Mouse (Mus musculus) lung, postnatal 4 days (tissue): Measurements from ENCODE around the gene Tbl2.

Experiments used
- DNase-seq, 2 experiments: peaks; one replicate each; pipeline ENCODE4 v3.0.0; 2021

Gene Tbl2

DNA sequence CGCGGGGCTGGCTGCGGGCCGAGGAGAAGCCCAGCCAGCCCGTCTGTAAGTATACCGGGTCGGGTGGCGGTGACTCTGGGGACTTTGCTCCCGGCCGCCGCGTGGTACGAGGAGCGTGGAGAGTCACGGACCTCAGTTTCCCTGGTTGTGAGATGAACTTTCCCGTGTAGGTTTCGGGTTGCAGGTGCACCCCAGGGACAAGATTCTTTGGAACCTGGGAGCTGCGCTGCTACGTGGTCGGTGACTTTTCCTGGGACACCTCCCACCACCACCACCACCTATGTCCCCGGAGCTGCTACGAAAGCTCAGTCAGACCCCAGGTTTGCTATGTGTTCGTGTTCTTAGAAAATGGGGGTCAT, 342 bp downstream of the Tbl2 start:
- DNase-seq = no peak

DNA sequence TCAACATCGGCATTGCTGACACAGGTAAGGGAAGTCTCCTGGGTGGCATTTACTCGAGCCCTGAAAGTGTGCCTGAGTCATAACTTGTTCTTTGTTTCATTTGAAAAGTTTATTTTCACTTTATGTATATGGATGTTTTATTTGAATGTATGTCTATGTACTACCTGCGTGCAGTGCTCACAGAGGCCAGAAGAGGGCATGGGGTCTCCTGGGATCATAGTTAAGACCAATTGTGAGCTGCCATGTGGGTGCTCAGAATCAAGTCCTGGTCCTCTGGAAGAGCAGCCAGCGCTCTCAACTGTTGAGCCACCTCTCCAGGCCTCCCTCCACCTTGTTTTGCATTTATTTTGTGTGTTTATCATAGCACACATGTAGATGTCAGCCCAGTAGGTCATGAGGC, 7.0 kb downstream of the Tbl2 start:
- DNase-seq = no peak

DNA sequence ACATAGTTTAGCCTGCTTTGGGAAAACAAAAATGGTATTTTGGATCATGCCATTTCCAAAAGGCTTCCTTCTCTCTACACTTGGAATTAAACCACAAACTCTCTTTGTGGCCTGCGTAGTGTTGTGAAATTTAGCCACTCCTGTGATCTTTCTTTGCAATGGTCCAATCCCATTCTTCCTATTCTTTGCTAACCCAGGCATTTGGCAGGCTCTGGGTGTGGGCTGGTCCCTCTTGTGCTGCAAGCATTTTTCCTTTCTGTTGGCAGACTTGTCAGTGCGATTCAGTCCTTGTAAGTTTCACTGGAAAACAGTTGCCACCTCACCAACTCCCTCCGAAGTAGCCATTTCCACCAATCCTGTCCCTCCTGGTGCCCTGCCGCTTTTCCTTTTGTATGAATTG, 11.8 kb downstream of the Tbl2 start:
- DNase-seq = peak; percentile 66 to 85

- DNase-seq = no peak
These were observed 12.2 kb downstream of the Tbl2 start for GRCm38 (mm10) chr5:135161650-135162049.

- no peak for DNase-seq
These were observed 12.9 kb downstream of the Tbl2 start for GRCm38 (mm10) chr5:135162361-135162760.

DNA sequence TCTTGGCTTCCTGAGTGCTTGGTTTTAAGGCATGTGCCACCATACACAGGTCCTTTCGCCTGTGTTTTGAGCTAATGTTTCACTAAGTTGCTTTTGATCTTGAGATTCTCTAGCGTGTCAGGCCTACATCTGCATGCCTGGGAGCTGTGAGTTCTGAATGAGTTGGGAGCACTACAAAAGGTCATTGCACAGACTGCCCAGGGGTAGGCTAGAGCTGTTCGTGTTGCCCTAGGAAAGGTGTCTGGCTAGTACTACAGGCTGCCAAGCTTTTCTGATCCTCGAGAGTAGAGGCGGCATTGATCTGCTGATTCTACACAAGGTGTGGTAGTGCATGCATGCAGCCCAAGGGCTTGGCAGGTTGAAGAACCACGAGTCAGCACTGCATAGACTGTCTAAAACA, 13.4 kb downstream of the Tbl2 start:
- no peak for DNase-seq

GRCm38 (mm10) chr5:135166909-135167308, 17.5 kb downstream of the Tbl2 start:
- no peak for DNase-seq

- no peak for DNase-seq
These were observed 18.0 kb downstream of the Tbl2 start for GRCm38 (mm10) chr5:135167469-135167868.

- DNase-seq = peak; percentile 98 to 99
These were observed 18.9 kb downstream of the Tbl2 start, which contains the start of gene Bcl7b for GRCm38 (mm10) chr5:135168063-135169062. Gene Bcl7b, plus strand, starts transcription at chr5:135168283.

DNA sequence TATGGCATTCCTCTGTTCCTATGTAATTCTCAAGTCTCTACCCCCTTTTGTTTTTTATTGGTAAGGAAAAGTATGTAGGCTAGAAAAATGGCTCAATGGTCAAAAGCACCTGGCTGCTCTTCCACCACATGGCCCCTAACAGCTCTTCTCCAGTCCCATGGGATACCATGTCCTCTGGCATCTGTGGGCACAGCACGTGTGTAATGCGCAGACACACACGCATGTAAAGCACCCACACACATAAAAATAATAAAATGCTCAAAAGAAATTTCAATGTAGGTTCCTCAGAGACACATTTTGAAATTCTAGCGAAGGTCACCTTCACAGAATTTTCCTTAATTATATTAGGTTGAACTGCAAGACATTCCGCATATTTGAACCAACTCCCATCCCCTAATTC, 20.0 kb downstream of the Tbl2 start:
- DNase-seq = no peak

DNA sequence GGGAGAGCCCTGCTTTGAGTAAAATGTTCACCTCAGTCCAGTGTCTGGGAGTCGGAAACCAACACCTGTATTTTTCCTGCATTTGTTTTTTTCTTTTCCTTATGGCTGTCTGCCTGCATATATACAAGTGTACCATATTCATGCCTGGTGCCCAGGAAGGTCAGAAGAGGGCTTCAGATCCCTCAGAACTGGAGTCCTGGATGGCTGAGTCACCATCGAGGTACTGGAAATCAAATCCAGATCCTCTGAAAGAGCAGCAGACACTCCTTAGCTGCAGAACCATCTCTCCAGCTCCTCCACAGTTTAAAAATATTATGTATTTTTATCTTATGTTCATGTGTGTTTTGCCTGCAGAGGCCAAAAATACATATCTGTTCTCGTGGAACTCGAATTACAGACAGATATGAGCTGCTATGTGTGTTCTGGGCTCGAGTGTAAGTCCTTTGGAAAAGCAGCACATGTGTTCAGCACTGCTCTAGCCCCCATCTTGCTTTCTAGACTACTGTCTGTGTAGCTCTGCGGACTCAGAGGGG, 22.3 kb downstream of the Tbl2 start:
- DNase-seq = no peak

DNA sequence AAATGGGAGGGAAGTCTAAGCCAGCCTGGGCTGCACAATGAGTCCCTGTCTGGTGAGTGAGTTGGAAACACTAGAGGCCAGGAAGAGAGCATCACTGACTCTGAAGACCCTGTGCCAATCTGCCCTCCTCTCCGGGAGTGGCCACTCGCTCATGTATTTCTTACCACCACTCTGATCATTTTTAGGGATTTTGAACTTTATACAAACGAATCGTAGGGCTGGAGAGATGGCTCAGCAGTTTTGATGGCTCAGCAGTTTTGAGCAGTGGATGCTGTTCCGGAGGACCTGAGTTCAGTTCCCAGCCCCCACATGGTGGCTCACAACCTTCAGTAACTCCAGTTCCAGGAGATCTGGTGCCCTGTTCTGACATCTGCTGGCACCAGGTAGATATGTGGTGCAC, 23.5 kb downstream of the Tbl2 start:
- no peak for DNase-seq

DNA sequence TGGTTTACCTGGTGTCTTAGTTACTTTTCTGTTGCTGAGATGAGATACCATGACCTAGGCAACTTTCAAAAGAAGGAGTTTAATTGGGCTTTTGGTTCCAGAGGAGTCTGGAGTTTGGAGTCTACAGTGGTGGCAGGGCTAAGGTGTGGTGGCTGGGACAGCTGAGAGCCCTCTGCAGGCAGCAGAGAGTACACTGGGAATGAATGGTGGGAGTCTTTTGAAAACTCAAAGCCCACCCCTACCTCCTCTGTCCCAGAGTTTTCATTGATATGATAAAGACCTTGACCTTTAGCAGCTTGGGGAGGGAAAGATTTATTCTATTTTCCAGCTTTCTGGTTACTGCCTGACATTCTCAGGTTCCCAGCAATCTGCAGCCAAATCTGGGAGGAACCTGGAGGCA, 25.6 kb downstream of the Tbl2 start:
- no peak for DNase-seq

DNA sequence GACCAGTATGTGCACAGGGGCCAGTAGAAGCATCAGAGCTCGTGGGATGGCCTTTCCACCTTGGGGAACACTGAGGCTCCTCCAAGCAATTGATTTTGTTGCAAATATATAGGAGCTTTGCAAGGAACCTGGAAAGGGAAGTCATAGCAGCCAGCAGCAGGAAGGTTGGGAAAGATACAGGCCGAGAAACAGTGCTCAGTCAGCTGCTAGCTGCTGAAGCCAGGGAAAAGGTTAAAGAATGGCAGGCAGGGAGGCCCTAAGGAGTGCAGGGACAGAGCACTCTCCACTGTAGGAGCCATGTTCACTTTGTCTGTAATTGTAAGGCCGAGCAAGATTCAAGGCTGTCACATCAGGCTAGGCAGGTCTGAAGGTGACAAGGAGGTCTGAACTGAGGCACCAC, 29.1 kb downstream of the Tbl2 start:
- no peak for DNase-seq

DNA sequence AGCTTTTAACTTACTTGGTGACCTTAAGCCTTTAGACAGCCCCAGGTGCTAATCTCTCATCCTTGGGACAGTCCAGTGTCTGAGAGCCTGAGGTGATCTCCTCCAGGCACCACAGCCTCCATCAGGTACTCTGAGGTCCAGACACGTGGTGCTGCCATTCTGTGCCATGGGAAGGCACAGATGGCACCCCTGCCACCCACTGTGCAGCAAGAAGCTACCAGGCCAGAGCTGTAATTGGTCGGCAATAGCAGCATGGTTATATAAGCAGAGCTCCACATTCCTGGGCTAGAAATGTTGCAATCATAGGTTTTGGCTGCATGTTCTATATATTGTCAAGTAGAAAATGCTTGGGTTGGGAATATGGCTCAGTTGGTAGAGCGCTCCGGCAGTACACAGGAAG, 29.5 kb downstream of the Tbl2 start:
- no peak for DNase-seq

- no peak for DNase-seq
These were observed 30.2 kb downstream of the Tbl2 start for GRCm38 (mm10) chr5:135179616-135180015.

DNA sequence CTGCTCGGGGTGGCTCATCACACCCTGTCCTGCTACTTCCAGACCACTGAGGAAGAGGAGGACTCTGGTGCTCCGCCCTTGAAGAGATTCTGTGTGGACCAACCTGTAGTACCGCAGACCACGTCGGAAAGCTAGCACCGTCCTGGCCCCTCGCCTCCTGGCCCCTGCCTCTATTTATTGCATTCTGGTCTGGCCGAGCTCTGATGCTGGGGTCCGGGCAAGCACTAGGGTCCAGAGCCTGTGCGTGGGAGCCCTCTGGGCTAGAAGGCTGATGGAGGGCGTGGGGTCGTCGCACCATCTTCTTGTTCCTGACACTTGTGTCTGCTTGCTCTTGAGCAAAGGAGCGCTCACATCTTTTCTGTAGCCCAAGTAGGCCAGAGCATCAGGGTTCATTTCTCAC, 31.3 kb downstream of the Tbl2 start:
- no peak for DNase-seq

- DNase-seq = no peak
These were observed 32.3 kb downstream of the Tbl2 start for GRCm38 (mm10) chr5:135181776-135182175.

GRCm38 (mm10) chr5:135183131-135183861, 33.8 kb downstream of the Tbl2 start:
- DNase-seq = peak; percentile 34 to 52

DNA sequence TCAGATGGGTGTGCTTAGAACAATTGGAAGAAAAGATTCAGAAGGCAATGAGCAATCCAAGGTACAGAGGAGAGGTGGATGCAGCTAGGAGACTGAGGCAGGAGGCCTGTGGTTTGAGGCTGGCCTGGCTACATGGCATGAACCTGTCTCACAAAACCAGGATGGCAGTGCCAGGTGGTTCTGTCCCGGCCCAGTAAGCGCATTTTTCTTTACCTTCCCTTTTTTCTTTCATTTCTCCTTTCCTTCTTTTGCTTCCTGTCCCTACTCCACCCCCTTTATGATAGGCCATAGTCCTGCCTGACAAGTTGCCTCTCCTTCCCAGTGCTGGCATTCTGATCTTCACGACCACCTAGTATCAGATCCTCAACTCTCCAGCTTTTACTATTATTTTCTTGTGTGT, 35.6 kb downstream of the Tbl2 start:
- no peak for DNase-seq

DNA sequence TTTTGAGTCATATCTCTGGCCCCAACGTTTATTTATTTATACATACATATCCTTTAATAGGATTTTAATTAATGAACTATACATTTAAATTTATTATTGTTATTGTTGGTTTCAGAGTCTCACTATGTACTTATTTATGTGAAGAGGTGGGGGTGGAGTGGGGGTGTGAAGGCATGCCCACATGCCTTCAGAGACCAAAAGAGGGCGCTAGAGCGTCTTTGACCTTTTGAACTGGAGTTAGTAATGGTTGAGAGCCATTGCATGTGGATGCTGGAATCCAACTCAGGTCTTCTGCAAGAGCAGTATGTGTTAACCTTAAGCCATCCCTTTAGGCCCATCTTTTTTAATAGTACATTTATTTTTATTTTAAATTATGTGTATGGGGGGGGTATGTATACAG, 36.1 kb downstream of the Tbl2 start:
- peak in 1 of 2 experiments; percentile 23 for DNase-seq

GRCm38 (mm10) chr5:135186231-135186620, 36.8 kb downstream of the Tbl2 start:
- DNase-seq = no peak

GRCm38 (mm10) chr5:135186621-135187348, 37.3 kb downstream of the Tbl2 start, which contains the start of gene Baz1b:
Gene Baz1b, plus strand, starts transcription at chr5:135187264.
- DNase-seq = peak; percentile 98 to 100
